Mouse (Mus musculus): ENCODE results near the gene Adgrg6. TPM values are rescaled to one million over a fixed set of nuclear protein-coding genes. Genes with fewer than 3 reads are reported as not detected.

Gene Adgrg6
- polyA plus RNA-seq, 1 experiment from 2014 or later, result 8.9 TPM

DNA sequence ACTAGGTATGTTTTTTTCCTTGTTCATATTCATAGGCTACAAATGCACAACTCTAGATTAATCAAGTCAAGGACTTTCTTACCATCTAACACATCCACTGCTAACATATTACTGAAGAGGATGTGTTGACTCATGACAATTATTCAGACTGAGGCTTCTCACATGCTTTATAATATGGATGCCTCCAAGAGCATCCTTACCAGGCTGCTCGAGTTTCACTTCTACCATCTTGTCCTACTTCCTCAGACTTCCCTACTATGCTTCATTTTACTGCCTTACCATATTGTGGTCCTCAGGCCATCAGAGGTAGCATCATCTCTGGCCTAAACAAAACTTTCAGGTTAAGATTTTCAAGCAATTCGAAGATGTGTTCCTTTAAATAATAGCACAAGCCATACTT lies 69.8 kb downstream of the Adgrg6 start:
- Histone ChIP-seq H3K4me1 (ENCODE audit: control insufficient read depth, insufficient read depth, low read length) (no peaks in the 10 kb centered on the region), H3K9me3 (ENCODE audit: control insufficient read depth, low read length) (no peaks in the 10 kb centered on the region), H3K4me3 (ENCODE audit: low read length) (no peak overlapping the region), H3K27me3 (ENCODE audit: control insufficient read depth, insufficient read depth, low read length) (no peaks in the 10 kb centered on the region), H3K4me2 (replicated peaks; ENCODE audit: low read depth, low read length) (no peak overlapping the region), H3K9ac (ENCODE audit: low read depth, low read length) (no peak overlapping the region), H3K36me3 (ENCODE audit: control insufficient read depth, insufficient read depth, low read length) (no peaks in the 10 kb centered on the region), H3K27ac (ENCODE audit: low read depth, low read length) (no peak overlapping the region)
- WGBS, result 86% methylated on average over 2 of the region's 2 CpGs
- ATAC-seq (ENCODE audit: low FRiP score, low TSS enrichment), result no peak

DNA sequence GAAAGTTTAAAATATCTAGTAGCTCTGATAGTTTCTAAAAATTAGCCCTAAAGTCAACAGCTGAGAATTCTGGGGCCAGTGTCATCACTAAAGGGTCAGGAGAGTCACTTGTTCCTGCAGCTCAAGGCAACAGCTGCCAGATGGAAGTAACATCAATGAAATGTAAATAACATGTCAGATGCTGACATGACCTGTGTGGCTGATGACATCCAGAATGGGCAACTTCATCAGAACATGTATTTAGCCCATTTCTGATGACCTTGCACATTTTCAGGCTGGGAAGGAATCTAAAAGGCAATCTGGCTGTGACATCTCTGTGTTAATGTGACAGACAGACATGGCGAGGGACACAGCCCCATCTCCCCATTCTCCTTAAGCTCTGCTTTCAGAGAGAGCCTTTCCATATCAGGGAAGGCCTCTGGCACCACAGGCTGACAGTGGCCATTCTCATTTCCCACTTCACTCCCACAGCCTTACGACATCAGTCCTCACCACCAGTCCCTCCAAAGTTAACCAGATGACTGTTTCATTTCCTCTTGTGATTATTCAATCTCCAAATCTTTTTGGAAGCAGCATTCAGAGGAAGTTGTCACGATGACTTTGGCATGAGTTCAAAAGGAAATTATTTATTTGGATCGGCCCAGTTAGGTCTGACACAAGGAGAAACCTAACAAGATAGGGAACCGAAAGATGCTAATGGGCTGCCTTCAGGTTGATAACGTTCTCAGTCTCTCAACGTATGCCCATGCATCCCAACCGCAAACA lies 70.7 kb downstream of the Adgrg6 start:
- Histone ChIP-seq H3K4me1 (ENCODE audit: control insufficient read depth, insufficient read depth, low read length) (no peaks in the 10 kb centered on the region), H3K36me3 (ENCODE audit: control insufficient read depth, insufficient read depth, low read length) (no peaks in the 10 kb centered on the region), H3K4me2 (replicated peaks; ENCODE audit: low read depth, low read length) (no peak overlapping the region), H3K27ac (ENCODE audit: low read depth, low read length) (no peak overlapping the region), H3K27me3 (ENCODE audit: control insufficient read depth, insufficient read depth, low read length) (no peaks in the 10 kb centered on the region), H3K9me3 (ENCODE audit: control insufficient read depth, low read length) (no peaks in the 10 kb centered on the region), H3K9ac (ENCODE audit: low read depth, low read length) (no peak overlapping the region), H3K4me3 (ENCODE audit: low read length) (no peak overlapping the region)
- 66% methylated on average over 8 of the region's 8 CpGs for WGBS
- no peak for ATAC-seq (ENCODE audit: low FRiP score, low TSS enrichment)

DNA sequence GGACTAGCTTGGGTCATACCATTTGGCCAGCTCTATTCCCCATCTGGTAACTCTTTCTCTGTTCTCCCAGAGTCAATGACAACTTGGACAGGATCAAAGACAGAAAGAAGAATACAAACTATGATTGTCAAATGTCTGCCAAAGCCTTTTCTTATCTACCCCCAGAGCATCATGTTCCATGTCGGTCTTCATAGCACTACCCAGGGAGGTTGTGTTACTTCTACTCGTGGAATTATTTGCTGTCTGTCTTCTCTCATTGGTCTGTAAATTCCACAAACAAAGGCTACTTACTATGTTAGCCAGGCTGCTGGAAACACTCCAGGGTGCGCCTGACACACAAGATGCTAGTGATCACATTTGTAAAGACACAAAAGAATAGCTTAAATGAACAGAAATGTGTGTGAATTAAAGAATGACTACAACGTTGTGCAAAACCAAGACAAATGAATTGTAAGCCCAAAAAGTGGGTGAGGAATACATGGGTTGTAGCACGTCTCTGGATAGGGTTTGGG lies 74.4 kb downstream of the Adgrg6 start:
- 63% methylated on average over 5 of the region's 5 CpGs for WGBS
- H3K36me3 ChIP-seq (ENCODE audit: control insufficient read depth, insufficient read depth, low read length), result no peaks in the 10 kb centered on the region
- no peak overlapping the region for H3K27ac ChIP-seq (ENCODE audit: low read depth, low read length)
- H3K4me3 ChIP-seq (ENCODE audit: low read length), result no peak overlapping the region
- H3K9me3 ChIP-seq (ENCODE audit: control insufficient read depth, low read length), result no peaks in the 10 kb centered on the region
- no peaks in the 10 kb centered on the region for H3K4me1 ChIP-seq (ENCODE audit: control insufficient read depth, insufficient read depth, low read length)
- no peaks in the 10 kb centered on the region for H3K27me3 ChIP-seq (ENCODE audit: control insufficient read depth, insufficient read depth, low read length)
- H3K9ac ChIP-seq (ENCODE audit: low read depth, low read length), result no peak overlapping the region
- no peak for ATAC-seq (ENCODE audit: low FRiP score, low TSS enrichment)
- no peak overlapping the region for H3K4me2 ChIP-seq (replicated peaks; ENCODE audit: low read depth, low read length)

DNA sequence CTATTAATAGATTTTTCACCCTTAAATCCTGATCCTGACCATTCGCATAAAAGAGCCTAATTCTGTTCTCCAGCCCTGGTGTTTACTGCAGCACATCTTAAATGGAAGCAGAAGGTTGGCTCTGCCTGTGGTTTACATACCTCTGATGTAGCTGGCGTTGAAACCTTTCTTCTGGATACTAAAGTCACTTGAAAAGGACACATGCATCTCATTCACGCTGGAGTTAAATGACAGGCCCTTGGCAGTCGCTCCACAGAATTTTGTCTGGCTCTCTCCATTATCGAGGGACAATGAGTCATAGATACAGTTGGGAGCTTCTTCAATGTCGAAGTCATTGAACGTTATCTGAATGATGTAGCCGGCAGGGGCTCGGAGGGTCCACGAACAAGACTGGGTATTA lies 76.8 kb downstream of the Adgrg6 start:
- Histone ChIP-seq H3K4me3 (ENCODE audit: low read length) (no peak overlapping the region), H3K27ac (ENCODE audit: low read depth, low read length) (no peak overlapping the region), H3K27me3 (ENCODE audit: control insufficient read depth, insufficient read depth, low read length) (no peaks in the 10 kb centered on the region), H3K4me1 (ENCODE audit: control insufficient read depth, insufficient read depth, low read length) (no peaks in the 10 kb centered on the region), H3K9me3 (ENCODE audit: control insufficient read depth, low read length) (no peaks in the 10 kb centered on the region), H3K4me2 (replicated peaks; ENCODE audit: low read depth, low read length) (no peak overlapping the region), H3K9ac (ENCODE audit: low read depth, low read length) (no peak overlapping the region), H3K36me3 (ENCODE audit: control insufficient read depth, insufficient read depth, low read length) (no peaks in the 10 kb centered on the region)
- 91% methylated on average over 10 of the region's 10 CpGs for WGBS
- no peak for ATAC-seq (ENCODE audit: low FRiP score, low TSS enrichment)

DNA sequence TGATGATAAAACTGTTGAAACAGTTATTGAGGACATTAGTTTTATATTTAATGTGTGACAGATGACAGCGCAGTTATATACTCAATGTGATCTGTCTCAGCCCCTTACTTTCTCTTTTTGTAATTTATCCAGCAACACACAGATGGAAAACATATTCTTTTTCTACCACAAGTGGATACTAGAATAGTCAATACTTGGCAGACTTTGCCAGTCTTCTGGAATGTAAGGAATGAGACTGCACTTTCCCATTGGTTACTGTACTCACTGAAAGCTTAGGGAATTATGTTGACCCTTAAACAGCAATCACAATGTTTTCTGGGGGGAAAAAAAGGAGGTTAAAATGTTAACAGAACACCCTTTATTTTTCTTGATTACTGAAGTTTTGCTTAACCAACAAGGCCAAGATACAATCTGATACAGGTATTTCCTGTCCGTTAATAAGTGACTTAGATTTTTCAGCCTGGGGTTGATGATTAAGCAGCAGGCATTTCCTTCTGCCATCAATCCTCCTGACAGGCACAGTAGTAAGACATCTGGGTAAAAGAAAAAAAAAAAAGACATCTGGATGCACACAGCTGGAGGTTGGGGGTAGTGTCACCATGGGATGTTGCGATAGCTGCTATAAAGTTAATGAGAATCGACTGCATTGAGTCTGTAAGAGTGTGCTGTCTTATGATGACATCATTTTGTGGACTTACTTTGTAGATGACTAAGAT lies 81.5 kb downstream of the Adgrg6 start:
- peak; percentile 87 for ATAC-seq (ENCODE audit: low FRiP score, low TSS enrichment)
- WGBS, result 39% methylated on average over 4 of the region's 4 CpGs
- H3K27me3 ChIP-seq (ENCODE audit: control insufficient read depth, insufficient read depth, low read length), result no peaks in the 10 kb centered on the region
- H3K4me2 ChIP-seq (replicated peaks; ENCODE audit: low read depth, low read length), result no peak overlapping the region
- no peak overlapping the region for H3K9ac ChIP-seq (ENCODE audit: low read depth, low read length)
- no peaks in the 10 kb centered on the region for H3K9me3 ChIP-seq (ENCODE audit: control insufficient read depth, low read length)
- no peaks in the 10 kb centered on the region for H3K36me3 ChIP-seq (ENCODE audit: control insufficient read depth, insufficient read depth, low read length)
- H3K4me1 ChIP-seq (ENCODE audit: control insufficient read depth, insufficient read depth, low read length), result 0 out of 2 replicates have a peak, but pooled peaks cover 11% of the 10 kb centered on the region
- no peak overlapping the region for H3K4me3 ChIP-seq (ENCODE audit: low read length)
- no peak overlapping the region; the same call in 1 of the 2 replicates for H3K27ac ChIP-seq (ENCODE audit: low read depth, low read length)

DNA sequence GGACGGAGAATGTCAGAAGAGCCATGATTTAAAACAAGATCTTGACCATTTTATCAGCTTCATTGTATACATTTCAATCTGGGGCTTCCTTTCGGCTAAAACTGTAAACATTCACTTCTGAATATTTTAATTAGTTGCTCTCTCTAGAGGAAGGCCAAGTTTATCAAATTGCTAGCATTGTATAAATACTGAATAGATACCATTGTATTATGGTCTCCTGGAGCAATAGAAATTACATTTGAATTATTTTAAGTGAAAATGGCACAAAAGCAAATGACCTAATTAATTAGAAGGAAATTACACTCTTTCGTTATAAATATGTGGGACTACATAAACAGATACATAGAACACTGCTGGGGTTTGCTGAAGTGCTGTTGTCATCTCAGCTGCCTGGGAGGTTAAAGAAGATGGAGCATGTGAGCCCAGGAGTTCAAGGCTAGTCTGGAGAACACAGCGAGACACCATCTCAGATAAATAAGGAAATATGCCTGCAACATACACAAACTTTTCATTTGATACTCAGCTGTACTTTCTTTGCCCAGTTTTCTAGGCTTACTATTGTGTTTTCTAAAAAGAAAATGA lies 84.4 kb downstream of the Adgrg6 start:
- no peak overlapping the region for H3K4me2 ChIP-seq (replicated peaks; ENCODE audit: low read depth, low read length)
- 72% methylated on average over 4 of the region's 4 CpGs for WGBS
- H3K4me3 ChIP-seq (ENCODE audit: low read length), result no peak overlapping the region
- 0 out of 2 replicates have a peak overlapping the region, but pooled peaks have one; percentile 47 for H3K27ac ChIP-seq (ENCODE audit: low read depth, low read length)
- ATAC-seq (ENCODE audit: low FRiP score, low TSS enrichment), result no peak
- H3K27me3 ChIP-seq (ENCODE audit: control insufficient read depth, insufficient read depth, low read length), result no peaks in the 10 kb centered on the region
- H3K9me3 ChIP-seq (ENCODE audit: control insufficient read depth, low read length), result no peaks in the 10 kb centered on the region
- H3K9ac ChIP-seq (ENCODE audit: low read depth, low read length), result no peak overlapping the region
- no peaks in the 10 kb centered on the region for H3K36me3 ChIP-seq (ENCODE audit: control insufficient read depth, insufficient read depth, low read length)
- H3K4me1 ChIP-seq (ENCODE audit: control insufficient read depth, insufficient read depth, low read length), result 0 out of 2 replicates have a peak, but pooled peaks cover 11% of the 10 kb centered on the region

DNA sequence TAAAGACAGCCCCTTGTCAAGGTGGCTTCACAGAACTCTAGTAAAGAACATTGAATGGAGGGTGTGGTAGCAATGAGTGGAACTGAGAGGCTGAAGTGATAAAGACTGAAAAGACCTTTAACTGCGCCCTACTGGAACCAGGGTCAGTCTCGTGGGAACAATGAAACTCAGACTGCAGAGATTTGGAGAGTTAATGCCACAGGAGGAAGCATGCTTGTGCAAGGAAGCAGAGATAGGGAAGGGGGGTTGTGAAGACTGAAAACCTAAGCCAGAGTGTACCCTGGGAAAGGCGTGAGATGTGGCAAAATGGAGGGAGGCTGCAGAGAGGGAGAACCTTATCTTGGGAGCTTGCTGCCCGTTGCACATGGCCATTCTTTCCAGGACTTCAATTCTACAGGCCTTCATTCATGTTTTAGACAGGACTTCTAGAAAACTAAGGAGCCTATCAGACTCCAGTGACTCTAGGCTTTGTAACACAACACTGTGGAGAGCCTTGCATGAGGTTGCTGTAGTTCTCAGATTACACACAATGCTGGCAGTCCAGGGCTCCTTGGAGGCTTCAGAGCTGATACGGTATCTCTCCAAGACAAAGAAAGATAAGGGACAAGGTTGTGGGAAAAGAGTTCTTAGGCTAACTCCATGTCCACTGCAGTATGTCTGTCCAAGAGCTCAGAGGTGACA lies 85.1 kb downstream of the Adgrg6 start:
- no peak overlapping the region for H3K9ac ChIP-seq (ENCODE audit: low read depth, low read length)
- peak overlapping the region; percentile 47; the same call in 1 of the 2 replicates for H3K27ac ChIP-seq (ENCODE audit: low read depth, low read length)
- 56% methylated on average over 5 of the region's 5 CpGs for WGBS
- 0 out of 2 replicates have a peak, but pooled peaks cover 11% of the 10 kb centered on the region for H3K4me1 ChIP-seq (ENCODE audit: control insufficient read depth, insufficient read depth, low read length)
- no peaks in the 10 kb centered on the region for H3K36me3 ChIP-seq (ENCODE audit: control insufficient read depth, insufficient read depth, low read length)
- ATAC-seq (ENCODE audit: low FRiP score, low TSS enrichment), result no peak
- H3K4me3 ChIP-seq (ENCODE audit: low read length), result no peak overlapping the region
- no peaks in the 10 kb centered on the region for H3K27me3 ChIP-seq (ENCODE audit: control insufficient read depth, insufficient read depth, low read length)
- no peaks in the 10 kb centered on the region for H3K9me3 ChIP-seq (ENCODE audit: control insufficient read depth, low read length)
- H3K4me2 ChIP-seq (replicated peaks; ENCODE audit: low read depth, low read length), result no peak overlapping the region

DNA sequence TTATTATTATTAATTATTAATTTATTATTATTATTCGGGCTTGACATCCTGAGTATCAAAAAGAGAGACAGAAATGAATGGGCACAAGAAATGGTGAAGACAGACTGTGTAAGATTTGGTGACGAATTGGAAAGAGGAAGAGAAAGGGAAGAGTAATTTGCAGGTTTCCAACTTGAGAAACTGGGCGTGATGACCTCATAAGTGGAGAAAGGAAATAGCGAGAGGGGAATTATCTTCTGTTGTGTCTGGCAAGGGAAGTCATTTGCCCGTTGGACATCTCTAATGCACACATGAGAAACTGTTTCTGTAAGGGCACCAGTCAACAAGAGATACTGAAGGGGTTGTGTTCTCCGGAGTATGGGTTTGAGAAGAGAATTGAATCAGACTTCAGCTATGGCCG lies 85.6 kb downstream of the Adgrg6 start:
- Histone ChIP-seq H3K27ac (ENCODE audit: low read depth, low read length) (peak overlapping the region; percentile 47; the same call in 1 of the 2 replicates), H3K36me3 (ENCODE audit: control insufficient read depth, insufficient read depth, low read length) (no peaks in the 10 kb centered on the region), H3K4me3 (ENCODE audit: low read length) (no peak overlapping the region), H3K4me2 (replicated peaks; ENCODE audit: low read depth, low read length) (no peak overlapping the region), H3K27me3 (ENCODE audit: control insufficient read depth, insufficient read depth, low read length) (no peaks in the 10 kb centered on the region), H3K4me1 (ENCODE audit: control insufficient read depth, insufficient read depth, low read length) (0 out of 2 replicates have a peak, but pooled peaks cover 11% of the 10 kb centered on the region), H3K9me3 (ENCODE audit: control insufficient read depth, low read length) (no peaks in the 10 kb centered on the region), H3K9ac (ENCODE audit: low read depth, low read length) (no peak overlapping the region)
- 83% methylated on average over 7 of the region's 7 CpGs for WGBS
- no peak for ATAC-seq (ENCODE audit: low FRiP score, low TSS enrichment)

Data from kidney, embryonic 14.5 days (tissue).